Mouse (Mus musculus) thymus, postnatal 4 days (tissue): ENCODE measurements around the gene Tmem59l.

ENCODE experiments used
- DNase-seq: peaks from one replicate; pipeline ENCODE4 v3.0.0; 2021

The Tmem59l gene

GRCm38 (mm10) chr8:70506328-70507026 lies 19.3 kb upstream of the Tmem59l start, which contains the start of gene Rex1bd:
Rex1bd (minus strand) TSS chr8:70506752.
- peak; percentile 97 for DNase-seq

DNA sequence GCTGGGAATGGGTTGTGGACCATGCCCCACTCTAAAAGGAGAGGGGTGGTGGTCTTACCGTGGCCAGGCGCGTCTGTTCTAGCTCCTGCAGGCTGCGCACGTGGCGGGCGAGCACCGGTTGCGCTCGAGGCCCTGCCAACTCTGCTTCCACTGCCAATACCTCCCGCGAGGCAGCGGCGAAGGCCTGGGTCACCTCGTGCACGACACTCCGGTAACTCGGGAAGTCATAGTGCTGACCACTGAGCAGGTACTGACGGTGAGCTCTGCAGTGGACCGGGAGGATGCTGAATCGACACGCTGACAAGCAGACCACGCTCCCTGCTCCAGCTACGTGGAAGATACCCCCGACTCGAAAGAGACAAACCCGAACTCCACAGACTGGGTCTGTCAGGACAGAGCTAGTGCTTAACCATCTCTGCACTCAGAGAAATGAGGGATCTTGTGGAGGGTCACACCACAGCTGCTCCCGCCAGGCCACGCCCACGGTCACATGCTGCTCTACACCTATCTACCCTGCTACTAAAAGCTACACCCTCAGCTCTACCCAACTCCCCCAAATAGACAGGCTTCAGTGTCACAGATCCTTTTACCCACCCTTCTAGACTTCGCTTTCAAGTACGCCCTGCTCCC lies 18.7 kb upstream of the Tmem59l start:
- DNase-seq: peak; percentile 44

DNA sequence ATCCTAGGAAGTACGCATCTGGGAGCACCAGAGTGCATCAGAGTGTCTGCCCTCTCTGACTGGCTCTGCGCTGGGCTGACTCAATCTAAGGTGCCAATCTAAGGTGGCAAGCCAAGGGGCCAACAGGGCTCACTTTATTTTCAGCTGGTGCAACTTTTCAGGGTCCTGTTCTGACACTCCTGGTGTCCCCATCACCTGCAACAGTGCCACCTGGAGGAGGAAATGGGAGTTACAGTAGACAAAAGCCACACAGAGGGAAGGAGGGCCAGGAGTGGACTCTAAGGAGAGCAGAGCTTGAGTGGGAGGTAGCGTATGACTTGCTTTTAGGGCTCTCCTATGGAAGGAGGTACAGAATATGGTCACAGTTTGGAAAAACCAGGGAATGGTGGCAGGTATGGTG lies 17.7 kb upstream of the Tmem59l start:
- peak; percentile 91 for DNase-seq

DNA sequence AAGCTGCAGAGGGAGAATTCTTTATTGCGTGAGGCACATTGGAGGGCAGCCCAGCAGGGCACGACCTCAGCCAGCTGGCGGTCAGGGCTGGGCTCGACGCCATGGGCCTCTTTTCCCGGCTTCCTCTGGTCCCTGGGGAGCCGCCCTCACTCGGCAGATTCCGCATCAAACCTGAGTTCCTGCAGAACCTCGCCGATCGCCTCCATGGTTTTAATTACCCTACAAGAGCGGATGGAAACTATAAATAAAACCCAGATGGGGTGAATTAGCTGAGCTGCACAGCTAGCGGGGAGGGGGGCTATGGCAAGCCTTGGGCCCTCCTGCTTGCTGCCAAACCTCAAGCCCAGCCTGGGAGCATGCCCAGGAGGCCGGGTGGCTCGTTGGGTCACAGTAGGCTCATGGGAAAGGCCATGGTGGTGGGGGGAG lies 17.1 kb upstream of the Tmem59l start:
- DNase-seq: no peak

DNA sequence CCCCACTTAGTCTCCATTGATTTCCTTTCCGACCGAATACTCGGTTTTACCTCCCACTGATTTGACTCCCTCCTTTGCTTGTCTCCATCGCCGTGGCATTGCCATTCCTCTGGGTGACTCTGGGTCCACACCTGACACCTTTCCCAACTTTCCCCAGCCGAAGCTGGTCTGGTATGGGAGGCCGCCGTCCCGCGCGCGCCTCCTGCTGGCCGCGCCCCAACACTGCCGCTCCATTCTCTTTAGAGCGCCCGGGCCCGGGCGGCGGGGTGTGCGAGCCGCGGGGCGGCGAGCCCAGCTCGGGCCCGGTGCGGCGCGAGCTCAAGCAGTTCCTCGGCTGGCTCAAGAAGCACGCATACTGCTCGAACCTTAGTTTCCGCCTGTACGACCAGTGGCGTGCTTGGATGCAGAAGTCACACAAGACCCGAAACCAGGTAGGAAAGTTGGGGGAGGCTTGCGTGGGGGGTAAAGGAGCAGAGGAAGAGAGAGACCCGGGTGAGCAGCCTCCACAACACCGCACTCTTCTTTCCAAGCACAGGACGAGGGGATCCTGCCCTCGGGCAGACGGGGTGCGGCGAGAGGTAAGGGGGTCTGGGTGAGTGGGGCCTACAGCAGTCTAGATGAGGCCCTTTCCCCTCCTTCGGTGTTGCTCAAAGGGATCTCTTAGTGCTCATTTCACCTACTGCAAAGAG lies 16.0 kb upstream of the Tmem59l start:
- DNase-seq: peak; percentile 79

DNA sequence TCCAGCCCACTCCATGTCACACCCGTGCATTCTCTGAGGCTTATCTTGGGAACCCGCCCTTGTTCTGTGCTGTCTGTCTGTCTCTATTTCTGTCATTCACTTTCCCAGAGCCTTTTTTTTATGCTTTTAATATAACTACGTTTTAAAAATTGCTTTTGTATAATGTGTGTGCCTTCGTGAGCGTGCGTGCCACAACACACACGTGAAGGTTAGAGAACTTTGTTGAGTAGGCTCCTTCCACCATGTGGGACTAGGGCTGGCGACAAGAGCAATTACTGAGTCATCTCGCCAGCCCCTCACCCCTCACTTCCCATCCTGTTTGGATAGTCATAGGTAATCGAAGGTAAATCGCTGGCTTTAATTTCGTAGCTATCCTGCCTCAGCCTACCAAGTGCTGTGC lies 15.4 kb upstream of the Tmem59l start:
- DNase-seq: no peak

- DNase-seq: no peak
Measured at GRCm38 (mm10) chr8:70501820-70502529, 14.8 kb upstream of the Tmem59l start.

GRCm38 (mm10) chr8:70500386-70501301 lies 13.5 kb upstream of the Tmem59l start:
- DNase-seq: peak; percentile 68

DNA sequence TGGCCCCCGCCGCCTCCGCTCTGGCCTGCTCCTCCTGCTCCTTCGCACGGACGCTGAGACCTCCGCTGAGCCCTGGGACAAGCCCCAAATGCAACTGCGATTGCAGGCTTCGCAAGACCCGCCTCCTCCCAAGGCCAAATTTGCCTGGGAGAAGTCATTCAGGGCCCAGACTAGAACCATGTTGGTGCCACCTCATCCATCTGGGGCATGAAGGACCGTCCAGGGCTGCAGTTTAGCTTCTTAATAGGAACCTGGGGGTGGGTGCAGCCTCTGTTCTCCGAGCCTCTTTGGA lies 8.6 kb upstream of the Tmem59l start:
- no peak for DNase-seq

DNA sequence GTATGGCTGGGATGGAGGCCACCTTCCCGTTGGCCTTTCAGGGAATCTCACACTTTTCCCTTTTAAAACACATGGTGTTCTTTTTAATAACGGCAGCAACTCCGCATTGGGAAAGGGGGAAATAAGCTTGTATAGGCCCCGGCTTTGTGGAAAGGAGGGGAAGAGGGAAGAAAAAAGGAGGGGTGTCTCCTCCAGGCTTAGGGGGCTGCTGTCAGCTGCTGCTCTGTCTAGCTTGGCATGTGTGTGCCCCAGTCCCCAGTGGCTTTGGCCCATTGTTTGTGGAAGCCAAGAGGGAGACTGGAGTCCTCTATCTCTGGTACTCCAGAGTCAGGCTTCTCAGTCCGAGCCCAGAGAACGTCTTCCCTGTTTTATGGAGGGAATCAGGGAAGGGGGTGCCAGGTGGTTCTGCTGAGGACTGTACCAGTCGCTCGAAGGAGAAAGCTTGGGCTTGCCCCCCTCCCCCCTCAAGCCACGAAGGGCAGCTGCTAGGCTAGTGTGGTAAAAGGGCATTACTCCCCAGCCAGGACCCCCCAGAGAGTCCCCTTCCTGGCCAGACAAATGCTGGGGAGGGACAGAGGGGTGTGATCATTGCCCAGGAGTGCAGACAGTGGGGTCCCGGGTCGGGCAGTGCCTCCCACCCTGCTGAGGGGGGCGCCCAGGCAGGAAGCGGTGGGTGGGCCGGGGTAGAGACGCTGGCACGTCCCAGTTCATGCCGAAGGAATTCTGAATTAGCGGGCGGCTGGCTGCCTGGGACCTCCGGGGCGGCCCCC lies 8.0 kb upstream of the Tmem59l start:
- no peak for DNase-seq

DNA sequence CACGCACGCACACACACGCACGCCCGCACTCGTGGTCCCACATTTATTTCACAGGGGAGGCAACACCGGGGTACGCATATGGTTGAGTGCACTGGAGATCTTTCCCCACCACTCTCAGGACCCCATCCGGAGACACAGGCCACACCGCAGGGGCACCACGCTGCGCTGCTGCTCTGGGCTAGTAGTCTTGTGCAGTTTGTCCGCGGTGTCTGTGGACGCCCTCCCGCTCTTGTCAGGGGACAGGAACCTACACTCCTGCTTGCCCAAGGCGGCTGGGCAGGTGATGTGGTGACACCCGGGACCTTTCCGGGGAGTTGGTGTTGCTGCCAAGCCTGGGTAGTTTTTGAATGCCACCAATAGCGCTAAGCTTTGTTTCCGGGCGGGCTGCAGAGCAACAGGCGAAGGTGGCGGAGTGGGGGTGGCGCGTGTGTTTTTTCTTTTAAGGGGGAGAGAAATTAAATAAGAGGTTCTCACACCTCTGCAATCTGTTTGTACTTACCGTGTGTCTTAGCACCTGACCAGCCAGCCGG lies 7.3 kb upstream of the Tmem59l start:
- DNase-seq: peak; percentile 41

- no peak for DNase-seq
Measured at GRCm38 (mm10) chr8:70493692-70494415, 6.7 kb upstream of the Tmem59l start.

- DNase-seq: no peak
Measured at GRCm38 (mm10) chr8:70492664-70493640, 5.8 kb upstream of the Tmem59l start, which contains the start of gene Crlf1. Crlf1 (plus strand) TSS chr8:70493158.

GRCm38 (mm10) chr8:70490880-70491495 lies 3.8 kb upstream of the Tmem59l start:
- no peak for DNase-seq

DNA sequence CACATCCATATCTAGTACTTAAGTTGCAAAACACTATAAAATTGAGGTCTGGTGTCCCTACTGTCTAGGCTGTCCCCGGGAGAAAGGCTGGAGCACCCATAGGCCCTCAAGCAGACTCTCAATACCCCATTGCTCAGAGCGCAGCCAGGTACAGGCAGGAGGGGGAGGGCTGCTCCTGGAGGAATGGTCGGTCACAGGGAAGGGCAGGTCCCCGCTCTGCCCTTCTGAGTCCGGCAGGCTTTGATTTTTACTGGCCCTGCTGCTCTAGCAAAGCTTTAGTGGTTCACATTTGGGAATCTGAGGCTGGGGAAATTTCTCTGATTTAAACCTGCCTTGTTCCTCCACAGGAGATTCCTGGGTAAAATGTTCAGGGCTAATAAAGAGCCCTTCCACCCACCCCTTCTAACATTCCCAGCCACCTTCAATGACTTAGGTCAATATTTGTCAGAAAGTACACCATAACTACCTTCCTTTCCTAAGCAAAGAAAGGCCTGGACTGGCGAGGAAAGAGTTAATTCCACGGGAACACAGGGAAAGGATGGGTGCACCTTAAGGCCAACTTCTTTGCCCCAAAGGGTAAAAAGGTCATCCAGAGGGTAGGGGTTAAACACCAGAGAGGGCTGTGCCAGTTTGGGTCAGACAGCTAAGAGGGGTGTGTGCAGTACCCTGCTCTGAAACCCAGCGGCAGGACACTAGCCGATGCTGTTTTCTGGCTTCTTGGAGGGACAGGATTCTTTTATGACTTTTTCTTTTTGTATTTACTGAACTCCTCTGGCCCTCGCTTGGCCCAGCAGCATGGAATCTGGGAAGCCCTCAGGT lies 3.1 kb upstream of the Tmem59l start:
- no peak for DNase-seq

DNA sequence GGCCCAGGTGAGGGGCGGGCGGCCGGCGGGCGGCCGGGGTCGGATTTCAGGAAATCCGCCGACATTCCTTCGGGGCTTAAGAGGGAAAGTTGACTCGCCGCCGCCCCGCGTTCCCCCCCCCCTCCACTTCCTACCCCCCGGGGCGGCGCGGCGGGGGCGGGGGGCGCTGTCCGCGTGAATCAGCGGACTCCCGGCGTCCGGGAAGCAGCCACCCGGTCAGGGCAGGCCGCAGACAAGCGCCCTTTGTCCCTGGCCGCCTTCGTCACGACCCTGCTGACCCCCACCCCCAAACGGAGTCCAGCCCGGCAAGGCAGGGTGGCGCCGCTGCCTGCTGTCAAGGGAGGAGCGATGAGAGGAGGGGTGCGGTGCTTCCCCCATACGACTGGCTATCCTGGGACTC lies 2.4 kb upstream of the Tmem59l start:
- no peak for DNase-seq

GRCm38 (mm10) chr8:70488931-70489470 lies 1.8 kb upstream of the Tmem59l start:
- no peak for DNase-seq
